Mouse (Mus musculus): ENCODE data around the gene Fzd7.

The Fzd7 gene

GRCm38 (mm10) chr1:59497741-59498613 is 15.8 kb downstream of the Fzd7 start:
- no peak for DNase-seq (ENCODE audit: extremely low spot score, low spot score)

GRCm38 (mm10) chr1:59499327-59499726 is 17.1 kb downstream of the Fzd7 start:
- DNase-seq (ENCODE audit: extremely low spot score, low spot score): no peak

- DNase-seq (ENCODE audit: extremely low spot score, low spot score): no peak
Observed at GRCm38 (mm10) chr1:59502355-59502754, 20.1 kb downstream of the Fzd7 start.

GRCm38 (mm10) chr1:59503659-59504301 is 21.6 kb downstream of the Fzd7 start:
- no peak for DNase-seq (ENCODE audit: extremely low spot score, low spot score)

- no peak for DNase-seq (ENCODE audit: extremely low spot score, low spot score)
Observed at GRCm38 (mm10) chr1:59504302-59504700, 22.1 kb downstream of the Fzd7 start.

GRCm38 (mm10) chr1:59508463-59509139 is 26.4 kb downstream of the Fzd7 start:
- no peak for DNase-seq (ENCODE audit: extremely low spot score, low spot score)

GRCm38 (mm10) chr1:59511566-59512270 is 29.5 kb downstream of the Fzd7 start:
- no peak for DNase-seq (ENCODE audit: extremely low spot score, low spot score)

GRCm38 (mm10) chr1:59516026-59516917 is 34.0 kb downstream of the Fzd7 start, which contains the start of gene Gm973:
Gene Gm973, plus strand, starts transcription at chr1:59516264.
- DNase-seq (ENCODE audit: extremely low spot score, low spot score): peak; percentile 86

- no peak for DNase-seq (ENCODE audit: extremely low spot score, low spot score)
Observed at GRCm38 (mm10) chr1:59520226-59520837, 38.1 kb downstream of the Fzd7 start.

GRCm38 (mm10) chr1:59522456-59522855 is 40.2 kb downstream of the Fzd7 start:
- DNase-seq (ENCODE audit: extremely low spot score, low spot score): no peak

- DNase-seq (ENCODE audit: extremely low spot score, low spot score): no peak
Observed at GRCm38 (mm10) chr1:59523378-59523958, 41.2 kb downstream of the Fzd7 start.

GRCm38 (mm10) chr1:59524071-59524470 is 41.8 kb downstream of the Fzd7 start:
- DNase-seq (ENCODE audit: extremely low spot score, low spot score): no peak

GRCm38 (mm10) chr1:59524759-59525158 is 42.5 kb downstream of the Fzd7 start:
- DNase-seq (ENCODE audit: extremely low spot score, low spot score): no peak

GRCm38 (mm10) chr1:59527219-59527618 is 45.0 kb downstream of the Fzd7 start:
- DNase-seq (ENCODE audit: extremely low spot score, low spot score): no peak

- no peak for DNase-seq (ENCODE audit: extremely low spot score, low spot score)
Observed at GRCm38 (mm10) chr1:59534976-59535810, 53.0 kb downstream of the Fzd7 start.

All from neural tube, embryonic 10.5 days (tissue).